Mouse (Mus musculus) CD4-positive helper T cell, adult 2 months (primary cell): ENCODE results near the gene Rev3l.

Source experiments
- DNase-seq: peaks from one replicate; pipeline ENCODE4 v3.0.0-alpha.2; 2012; ENCODE audit warnings: low read depth, missing footprints, low spot score

Rev3l gene

DNA sequence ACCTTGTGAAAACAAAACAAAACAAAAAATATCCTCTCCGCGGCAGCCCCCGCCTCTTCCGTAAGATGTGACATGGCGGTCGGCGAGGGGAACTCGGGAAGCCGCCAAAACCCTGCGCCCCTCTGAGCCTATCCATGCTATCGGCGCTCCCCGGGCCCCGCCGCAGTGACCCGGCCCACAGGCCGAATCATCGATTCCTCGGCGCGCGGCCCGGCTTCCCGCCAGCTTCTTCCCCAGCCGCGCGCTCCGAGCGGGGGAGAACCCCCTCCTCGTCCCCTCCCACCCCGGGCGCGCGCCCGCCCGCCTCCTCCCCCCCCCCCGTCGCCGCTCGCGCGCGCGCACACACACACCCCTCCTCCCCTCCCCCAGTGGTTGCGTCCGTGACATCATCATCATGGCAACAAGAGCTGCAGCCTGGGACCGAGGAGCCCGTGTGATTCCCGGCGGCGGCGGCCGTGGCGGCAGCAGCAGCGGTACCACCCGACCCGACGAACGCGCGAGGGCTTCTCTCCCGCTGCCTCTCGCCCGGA, at the start of gene Rev3l:
Gene Rev3l, plus strand, starts transcription at position 383 of the 530 bp plus-strand sequence.
- peak; percentile 96 for DNase-seq

DNA sequence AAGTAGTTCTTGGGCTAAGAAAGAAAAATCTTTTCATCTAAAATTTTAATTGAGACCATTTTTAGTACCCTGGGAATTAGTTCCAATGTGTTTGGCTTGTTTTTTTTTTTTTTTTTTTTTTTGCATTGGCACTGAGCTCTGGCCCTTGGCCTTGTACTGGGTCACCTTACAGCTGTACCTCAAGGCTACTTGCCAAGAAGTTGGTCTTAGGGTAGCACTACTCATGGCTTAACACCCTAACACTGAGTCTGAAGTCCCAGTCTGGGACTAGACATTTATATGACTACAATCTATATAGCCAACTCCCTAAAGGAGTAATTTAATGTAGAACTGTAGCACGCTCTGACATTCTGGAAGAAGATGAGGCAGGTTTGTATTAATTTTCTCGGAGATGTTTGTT, 49.4 kb upstream of the Rev3l start:
- no peak for DNase-seq

DNA sequence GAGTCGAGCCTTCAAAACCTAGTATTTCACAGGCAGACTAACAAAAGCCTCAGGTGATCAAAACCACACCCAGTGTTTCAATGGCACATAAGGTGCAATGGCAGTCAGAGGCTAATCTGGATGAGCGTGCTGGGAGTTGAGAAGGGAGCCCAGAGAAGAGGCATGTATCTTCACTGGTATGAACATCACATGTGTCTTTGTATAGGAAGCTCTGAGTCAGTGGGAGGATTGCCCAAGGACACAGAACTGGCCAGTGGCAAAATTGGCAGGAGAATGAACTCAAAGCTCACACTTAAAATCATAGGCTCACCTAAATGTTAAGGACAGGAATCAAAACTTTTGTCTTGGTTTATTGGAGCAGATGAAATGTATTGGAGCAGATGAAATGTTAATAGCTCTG, 48.4 kb upstream of the Rev3l start:
- DNase-seq = no peak

DNA sequence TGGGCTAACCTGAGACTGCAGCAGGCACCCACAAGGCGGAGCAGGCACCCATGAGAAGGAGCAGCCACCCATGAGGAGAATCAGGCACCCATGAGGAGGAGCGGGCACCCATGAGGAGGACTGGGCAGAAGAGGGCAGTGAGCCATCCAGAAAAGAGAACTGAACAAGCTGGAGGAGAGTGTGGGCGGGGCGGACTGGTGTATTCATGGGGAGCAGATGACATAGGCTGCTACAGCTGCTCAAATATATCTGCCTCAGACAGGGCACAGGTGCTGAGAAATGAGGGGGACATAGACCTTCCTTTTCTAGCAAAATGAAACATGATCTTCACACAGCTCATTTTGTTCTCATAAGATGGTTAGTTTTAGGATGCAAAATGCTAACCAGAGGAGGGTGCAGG, 45.1 kb upstream of the Rev3l start:
- DNase-seq = no peak

DNA sequence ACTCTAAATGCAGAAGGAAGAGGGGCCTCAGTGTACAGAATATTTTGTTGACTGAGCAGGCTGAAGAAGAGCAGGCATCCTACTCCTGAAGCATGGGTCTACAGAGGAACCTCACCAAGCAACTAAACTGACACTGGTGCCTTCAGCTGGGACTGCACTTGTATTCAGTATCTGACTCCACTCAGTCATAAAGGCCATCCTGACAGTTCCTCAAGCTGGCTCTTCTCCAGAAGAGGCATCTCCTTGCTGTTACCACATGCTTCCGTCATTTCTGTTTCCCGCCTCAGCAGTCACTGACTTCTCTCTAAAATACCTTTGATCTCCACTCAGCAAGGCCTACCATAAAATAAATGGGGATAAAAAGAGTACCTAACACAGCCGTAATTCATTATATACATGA, 44.1 kb upstream of the Rev3l start:
- no peak for DNase-seq

DNA sequence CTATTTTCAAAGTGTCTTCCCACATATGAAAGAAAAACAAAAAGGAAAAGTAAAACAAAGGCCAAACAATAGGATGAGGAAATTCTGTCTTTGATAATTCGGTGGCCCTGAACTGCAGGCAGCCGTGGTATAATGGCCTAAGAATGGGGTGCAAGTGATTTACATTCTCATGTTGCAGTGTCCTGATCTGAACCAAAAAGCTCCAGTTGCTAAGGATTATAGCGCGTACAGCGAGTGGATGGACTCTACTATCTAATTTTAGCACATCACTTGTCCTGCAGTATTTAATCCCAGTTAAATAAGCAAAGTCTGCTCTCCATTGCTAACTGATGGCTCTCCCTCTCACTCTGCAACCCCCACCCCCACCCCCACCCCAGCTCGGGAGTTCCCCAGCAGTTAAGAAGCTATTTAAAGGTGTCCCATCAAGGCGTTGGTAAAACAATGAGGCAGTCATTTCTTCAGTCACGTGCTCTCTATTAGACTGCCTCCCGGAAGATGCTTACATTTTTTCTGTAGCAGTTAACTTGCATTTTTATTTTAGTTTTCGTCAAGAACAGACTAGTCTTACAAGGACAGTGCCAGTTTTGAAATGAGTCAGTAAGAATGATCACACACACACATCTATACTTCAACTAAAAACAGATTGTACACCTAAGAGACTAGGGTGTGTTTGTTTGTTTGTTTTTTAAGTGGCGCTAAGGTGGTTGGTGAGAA, 40.4 kb upstream of the Rev3l start:
- DNase-seq = peak; percentile 11

DNA sequence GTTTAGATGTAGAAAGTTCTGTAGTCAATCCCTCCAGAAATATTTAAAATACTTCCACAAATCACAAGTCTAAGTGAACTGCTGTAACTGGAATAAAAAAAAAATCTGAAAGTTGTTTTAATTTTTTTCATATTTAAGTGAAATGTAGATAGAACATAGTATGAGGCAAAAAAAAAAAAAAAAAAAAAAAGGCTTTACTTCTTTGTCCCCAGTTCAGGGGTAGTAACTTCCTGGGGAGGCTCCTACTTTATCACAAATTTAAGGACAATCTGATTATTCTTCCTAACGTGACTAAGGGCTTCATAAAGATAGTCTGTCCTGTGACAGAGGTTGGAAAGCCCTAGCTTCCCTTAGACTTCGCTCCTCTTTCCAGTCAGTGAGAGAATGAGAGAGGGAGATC, 39.8 kb upstream of the Rev3l start:
- DNase-seq = no peak

DNA sequence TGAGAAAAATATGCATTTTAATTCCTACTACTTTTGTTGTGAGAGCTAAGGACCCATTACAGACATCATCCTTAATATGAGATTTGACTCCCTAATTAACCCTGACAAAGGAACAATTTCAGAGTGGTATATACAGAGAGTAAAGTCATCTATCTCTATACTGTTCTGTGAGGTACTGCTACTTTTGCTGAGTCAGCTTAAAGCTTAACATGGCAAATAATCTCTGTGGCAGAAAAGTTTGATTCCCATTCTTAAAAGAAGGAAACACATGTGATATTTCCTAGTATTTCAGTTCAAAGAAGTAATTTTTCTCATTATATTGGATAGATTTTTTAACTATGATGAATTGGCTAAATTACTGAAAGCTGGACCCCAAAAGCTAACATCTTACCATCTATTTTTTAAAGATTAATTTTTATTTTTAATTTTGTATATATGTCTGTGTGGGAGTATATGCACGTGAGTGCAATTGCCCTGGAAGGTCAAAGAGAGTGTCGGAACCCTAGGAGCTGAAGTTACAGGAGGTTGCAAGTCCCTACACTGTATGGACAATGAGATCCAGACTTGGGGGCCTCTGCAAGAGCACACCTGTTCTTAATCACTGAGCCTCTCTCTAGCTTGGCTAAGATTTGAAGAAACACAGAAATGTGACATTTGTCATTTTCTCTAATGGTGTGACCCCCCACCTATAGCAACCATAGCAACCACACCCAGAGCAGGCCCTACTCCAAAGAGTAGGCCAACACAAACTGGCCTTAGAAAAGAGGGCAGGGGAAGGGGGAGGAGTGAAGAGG, 24.0 kb upstream of the Rev3l start:
- DNase-seq = no peak

DNA sequence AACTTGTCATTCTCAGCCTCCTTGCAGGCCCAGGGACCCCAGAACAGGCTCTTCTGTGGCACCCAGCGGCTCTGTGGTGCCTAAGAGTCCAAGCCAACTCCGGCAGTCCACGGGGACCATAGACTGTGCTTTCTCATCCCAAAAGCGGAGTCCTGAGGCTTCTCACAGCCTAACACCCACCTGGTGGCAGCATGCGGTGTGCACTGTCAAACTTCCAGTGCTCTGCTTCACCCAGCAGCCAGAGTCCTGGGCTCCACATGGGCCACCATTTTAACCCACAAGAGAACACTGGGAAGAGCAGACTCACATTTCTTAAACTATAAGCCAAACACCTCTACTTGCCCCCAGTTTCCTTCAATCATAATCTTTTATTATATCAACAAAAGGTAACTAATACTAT, 15.0 kb upstream of the Rev3l start:
- DNase-seq = no peak

DNA sequence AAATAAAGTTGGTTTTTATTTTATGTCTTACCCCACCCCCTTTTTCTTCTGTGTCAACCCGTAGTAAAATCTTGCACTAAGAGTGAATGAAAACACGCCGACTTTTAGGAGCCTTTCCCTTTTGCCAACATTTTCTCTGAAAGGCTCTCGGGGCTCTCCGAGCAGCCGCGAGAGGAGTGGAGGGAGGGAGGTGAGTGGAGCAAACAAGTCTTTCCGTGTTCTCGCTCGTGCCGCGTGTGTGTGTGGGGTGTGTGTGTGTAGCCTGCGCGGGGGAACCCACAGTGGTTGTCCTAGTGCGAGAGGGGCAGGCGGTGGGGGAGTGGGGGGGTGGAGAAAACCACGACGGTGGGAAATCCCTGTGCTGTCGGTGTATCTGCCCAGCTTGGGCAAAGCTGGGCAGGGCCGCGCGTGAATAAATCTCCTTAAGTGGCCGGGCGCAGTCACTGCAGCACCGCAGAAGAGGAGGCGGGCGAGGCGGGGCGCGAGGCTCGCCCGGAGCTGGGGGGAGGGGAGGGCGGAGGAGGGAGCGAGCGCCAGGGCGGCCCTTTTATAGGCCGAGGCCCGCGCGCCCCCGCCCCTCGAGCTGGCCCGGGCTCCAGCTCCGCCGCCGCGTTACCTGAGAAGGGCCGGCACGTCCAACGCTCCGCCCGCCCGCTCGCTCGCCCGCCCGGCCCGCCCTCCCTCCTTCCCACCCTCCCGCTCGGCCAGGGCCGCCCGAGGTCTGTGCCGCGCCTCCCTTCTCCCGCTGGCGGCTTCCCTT, 762 bp upstream of the Rev3l start:
- peak; percentile 96 for DNase-seq

DNA sequence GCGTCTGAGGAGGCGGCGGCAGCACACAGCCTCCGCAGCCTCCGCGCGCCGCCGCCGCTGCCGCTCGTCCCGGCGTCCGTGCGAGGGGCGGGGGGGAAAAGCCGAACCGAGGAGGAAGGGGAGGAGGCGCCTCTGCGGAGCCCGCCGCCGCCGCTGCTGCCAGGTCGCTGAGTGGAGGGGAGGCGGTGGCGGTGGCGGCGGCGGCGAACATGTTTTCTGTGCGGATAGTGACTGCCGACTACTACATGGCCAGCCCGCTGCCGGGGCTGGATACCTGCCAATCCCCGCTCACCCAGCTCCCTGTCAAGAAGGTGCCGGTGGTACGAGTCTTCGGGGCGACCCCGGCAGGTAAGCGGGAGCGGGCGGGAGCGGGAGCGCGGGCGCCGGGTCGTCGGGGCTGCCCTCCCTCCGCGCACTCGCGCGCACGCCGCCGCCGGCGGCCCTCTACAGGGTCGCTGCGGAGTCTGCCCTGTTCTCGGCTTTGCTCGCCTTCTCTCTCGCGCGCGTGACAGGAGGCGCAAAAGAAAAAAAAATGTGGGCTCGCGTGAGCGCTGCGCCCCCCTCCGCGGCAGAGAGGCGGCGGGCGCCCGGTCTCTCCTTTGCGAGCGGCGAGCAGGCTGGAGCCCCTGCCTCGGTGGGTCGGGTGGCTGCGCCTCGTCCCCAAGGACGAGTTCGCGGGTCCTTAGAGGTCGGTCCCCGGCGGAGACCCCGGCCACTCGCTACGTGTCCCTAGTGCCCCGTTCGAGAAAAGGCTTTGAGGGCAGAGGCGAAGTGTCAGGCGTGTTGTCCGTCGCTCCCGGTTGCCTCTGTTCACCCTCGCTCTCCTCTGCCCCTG, 565 bp downstream of the Rev3l start:
- DNase-seq = peak; percentile 93

DNA sequence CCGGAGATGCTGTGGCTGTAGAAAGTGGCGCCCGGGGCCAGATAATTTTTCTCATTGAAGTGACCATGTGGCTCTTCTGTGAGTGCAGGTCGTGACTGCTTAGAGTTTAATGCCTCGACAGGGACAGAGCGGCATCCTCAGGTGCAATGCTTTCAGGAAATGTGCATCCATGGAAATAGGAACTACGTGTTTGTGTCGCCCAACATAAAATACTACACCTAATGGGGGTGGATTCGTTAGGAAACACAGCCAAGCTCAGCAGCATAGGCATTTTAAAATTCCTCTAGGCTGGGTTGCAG, 1.1 kb downstream of the Rev3l start:
- DNase-seq = no peak

DNA sequence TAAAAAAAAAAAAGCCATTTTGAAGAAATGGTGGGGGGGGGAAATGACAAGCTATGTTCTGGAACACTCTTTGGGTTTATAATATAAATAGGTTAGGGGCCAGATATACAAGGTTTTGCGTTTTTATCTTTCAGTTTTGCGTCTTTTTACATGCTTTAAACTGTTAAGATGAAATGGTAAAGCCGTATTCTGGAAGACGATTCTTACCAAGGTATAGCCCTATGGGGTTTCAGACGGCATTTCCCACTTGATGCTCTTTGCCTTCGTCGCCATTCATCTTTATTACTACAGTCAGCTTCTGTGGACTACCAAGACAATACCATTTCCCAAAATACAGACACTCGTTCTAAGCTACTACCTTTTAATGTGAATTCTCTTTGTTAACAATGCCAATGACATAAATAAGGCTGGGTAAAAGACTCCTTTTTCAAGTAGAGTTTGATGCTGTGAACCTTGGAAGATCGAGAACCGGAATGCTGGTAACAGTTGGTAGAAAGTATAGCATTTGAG, 1.6 kb downstream of the Rev3l start:
- DNase-seq = no peak

DNA sequence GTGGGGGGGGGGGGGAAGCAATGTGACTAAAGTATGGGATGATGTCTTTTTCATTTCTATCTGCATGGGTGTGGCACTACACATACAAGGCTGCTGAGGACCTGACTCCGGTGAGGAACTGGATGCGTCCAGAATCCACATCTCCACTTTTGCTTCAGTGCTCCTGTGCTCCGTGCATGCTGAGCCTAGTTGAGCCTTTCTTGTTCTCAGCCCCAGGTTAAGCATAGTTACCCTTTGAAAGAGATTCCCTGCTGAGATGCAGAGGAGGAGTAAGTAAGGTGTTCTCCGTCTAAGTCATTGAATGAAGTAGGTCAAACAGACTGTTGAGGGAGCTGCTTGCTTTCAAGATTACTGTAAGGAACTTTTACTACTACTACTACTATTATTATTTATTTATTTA, 4.3 kb downstream of the Rev3l start:
- no peak for DNase-seq

DNA sequence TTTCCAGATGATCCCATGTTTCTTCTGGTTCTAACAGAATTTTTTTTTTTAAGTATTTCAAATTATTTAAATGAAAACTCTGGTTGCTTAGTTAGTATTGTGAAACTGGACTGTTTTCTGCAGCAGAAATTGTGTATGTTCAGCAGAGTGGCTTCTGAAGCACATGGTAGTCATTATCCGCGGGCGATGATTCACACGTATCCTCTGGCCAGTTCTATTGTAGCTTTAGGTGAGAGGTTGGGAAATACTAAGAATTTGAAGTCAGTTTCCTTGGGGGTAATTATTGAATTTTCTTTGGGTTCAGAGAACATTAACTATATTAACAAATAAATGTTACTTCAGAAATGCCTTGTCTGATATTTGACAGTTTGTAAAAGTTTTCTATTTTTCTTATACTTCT, 10.1 kb downstream of the Rev3l start:
- DNase-seq = no peak

DNA sequence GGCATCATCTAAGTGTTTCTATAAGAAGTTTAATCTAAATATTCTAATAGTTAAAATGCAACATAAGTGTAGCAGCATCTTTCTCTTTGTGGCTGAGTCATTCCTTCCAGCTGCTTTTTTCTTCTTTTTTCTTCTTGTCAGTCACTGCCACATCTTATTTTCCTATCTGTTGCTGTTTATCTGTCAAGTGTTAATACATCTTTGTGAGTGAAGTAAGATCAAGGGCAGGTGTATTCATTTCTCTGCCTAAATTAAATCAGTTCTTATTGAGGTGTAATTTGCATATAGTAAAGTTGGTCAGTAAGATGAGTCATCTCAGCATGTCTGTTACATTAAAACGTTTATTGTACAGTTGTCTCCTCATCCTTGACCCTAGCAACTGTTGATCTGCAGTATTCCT, 32.8 kb downstream of the Rev3l start:
- DNase-seq = peak; percentile 57

DNA sequence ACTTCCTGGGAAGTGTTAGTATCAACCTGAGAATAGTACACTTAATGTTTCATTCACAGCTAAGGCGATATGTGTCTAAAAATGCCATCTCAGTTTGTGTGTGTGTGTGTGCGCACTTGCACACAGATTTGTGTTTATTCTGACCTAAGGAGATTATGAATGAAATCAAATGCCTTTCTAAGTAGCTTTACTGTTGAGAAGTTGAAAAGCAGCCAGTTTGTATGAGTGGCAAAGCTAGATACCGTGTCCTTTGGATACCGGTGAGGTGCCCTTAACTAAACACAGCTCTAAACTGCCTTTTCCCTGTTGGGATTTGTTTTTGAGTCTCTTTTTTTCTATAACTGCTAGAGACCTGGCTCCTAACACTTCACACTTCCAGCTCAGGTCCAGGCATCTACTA, 34.8 kb downstream of the Rev3l start:
- DNase-seq = no peak

DNA sequence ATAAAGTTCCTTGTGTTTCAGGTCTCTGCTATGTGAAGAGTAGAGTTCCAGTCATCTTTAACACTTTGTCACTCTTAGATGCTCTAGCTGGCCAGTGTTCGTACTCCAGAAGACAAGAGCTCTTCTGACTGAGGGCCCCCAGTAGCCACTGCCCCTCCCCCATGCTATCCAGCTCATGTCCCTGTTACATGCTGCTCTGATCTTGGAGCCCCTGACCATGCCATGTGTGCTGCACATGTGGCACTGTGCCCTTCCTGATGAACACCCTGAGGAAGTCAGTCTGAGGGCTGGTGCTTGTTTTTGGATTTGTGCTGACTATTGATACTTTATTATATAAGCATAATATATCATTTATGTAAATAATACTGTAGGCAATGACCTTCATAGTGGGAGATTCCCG, 40.3 kb downstream of the Rev3l start:
- no peak for DNase-seq

DNA sequence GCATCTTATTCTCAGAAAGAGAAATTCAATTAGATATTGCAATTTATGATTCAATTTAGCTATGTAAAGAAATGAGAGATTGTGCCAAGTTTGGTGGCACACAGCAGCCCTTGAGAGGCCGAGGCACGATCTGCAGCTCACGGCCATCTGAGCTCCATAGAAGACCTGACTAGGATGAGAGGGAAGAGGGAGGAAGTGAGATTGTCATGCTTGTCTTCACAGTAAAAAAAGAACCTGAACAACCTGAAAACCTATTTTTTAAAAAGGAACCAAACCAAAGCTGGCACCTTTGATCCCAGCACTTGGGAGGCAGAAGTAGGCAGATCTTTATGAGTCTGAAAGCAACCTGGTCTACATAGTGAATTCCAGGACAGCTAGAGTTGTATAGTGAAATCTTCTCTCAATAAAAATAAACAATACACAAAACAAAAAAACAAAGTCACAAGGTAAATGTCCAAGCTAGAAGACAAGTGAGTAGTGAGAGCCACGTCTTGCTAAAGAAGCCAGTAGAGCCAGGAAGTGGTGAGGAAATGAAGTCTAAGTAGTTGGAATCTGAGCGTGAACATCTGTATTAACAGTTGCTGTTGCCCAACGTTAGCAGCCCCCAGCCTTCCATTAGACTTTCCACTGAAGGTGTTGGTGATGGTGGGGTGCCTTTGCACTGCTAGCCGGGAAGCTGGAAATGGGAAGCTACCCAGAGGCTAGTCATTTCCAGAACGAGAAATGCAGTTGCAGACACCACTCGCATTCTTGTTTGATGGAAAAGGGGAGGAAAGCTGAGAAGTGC, 42.2 kb downstream of the Rev3l start:
- no peak for DNase-seq

DNA sequence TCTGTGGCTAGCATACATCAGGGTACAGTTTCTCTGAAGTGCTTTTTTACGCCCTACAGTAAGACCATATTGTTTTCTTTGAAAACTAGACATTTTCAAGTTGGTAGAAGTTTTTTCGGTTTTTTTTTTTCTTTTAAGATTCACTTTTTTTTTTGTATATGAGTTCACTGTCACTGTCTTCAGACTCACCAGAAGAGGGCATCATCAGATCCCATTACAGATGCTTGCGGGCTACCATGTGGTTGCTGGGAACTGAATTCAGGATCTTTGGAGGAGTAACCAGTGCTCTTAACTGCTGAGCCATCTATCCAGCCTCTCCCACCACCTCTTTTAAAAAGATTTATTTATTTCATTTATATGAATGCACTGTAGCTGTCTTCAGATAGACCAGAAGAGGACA, 45.0 kb downstream of the Rev3l start:
- DNase-seq = no peak

DNA sequence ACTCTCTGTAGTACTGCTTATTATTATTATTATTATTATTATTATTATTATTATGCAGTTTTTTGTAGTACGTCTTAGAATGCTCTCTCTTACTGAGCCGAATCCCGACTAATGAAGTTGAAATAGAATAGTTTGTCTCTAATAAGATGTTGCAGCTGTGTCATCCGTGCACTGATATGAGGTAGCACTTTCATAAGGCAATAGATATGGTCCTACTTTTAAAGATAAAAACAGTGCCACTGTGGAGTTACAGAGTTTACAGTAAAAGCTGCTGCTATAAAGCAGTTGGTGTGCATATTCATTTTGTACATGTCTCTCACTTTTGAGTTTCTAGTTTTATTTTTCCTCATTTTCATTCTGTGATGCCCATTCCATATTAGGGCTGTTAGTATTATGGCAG, 46.4 kb downstream of the Rev3l start:
- no peak for DNase-seq
